In genomic region chr9:107667219-107667618, GRCm38 (mm10) we compare ENCODE assay signal across 7 mouse cellular contexts. TPM values are rescaled to one million over a fixed set of nuclear protein-coding genes. Genes with fewer than 3 reads are reported as not detected.
DNase-seq lines count a peak whose midpoint lies in the region; ATAC-seq and TF ChIP-seq lines count a peak whose summit lies in the region.

No protein-coding gene starts in this region.

- peak; percentile 89 for ATAC-seq in intestine, embryonic 14.5 days (replicated peaks; ENCODE audit: low FRiP score, low TSS enrichment, low read depth)
- peak; percentile 72 for ATAC-seq in liver, embryonic 14.5 days (ENCODE audit: insufficient read depth)

- no peaks in the 10 kb centered on the region for H3K9me3 ChIP-seq in intestine, embryonic 14.5 days (ENCODE audit: control insufficient read depth, low read length)
- H3K9me3 ChIP-seq in liver, embryonic 14.5 days (ENCODE audit: control insufficient read depth, low read length), result no peaks in the 10 kb centered on the region

- TF ChIP-seq CTCF in liver, embryonic 14.5 days (IDR thresholded peaks at IDR 0.05; ENCODE audit: low read depth), result no peak
- no peak for TF ChIP-seq CTCF in olfactory bulb, adult 2 months (IDR thresholded peaks at IDR 0.05; ENCODE audit: insufficient read depth, low read depth, low read length)

- peak overlapping the region; percentile 48 for H3K4me3 ChIP-seq in brown adipose tissue, adult 24 weeks (ENCODE audit: insufficient read depth, low read depth, low read length)
- peak overlapping the region; percentile 35 for H3K4me3 ChIP-seq in intestine, embryonic 14.5 days (ENCODE audit: low read depth, low read length)
- H3K4me3 ChIP-seq in liver, embryonic 14.5 days (ENCODE audit: insufficient read depth in 1 of 2, low read depth in 2 of 2, low read length in 2 of 2), result peak overlapping the region; percentile 36 to 37
- H3K4me3 ChIP-seq in olfactory bulb, adult 2 months (ENCODE audit: insufficient read depth, low read depth, low read length), result peak overlapping the region; percentile 36

- no peak for TF ChIP-seq EP300 in liver, embryonic 14.5 days (IDR thresholded peaks at IDR 0.05; ENCODE audit: low read depth)

- WGBS in intestine, embryonic 14.5 days, result 1% methylated on average over 20 of the region's 24 CpGs
- WGBS in liver, embryonic 14.5 days (ENCODE audit: insufficient replicate concordance), result 3% methylated on average over 24 of the region's 24 CpGs
- 2% methylated on average over 24 of the region's 24 CpGs for WGBS in olfactory bulb, adult 2 months

- H3K9ac ChIP-seq in intestine, embryonic 14.5 days (ENCODE audit: low read length), result peak overlapping the region; percentile 38
- no peak overlapping the region for H3K9ac ChIP-seq in liver, embryonic 14.5 days (replicated peaks)

- DNase-seq in Muller cell, postnatal 12 days (ENCODE audit: inconsistent ontology term), result peak; percentile 80
- peak; percentile 58 to 73 for DNase-seq in gastrocnemius, postnatal 36 days
- peak; percentile 84 for DNase-seq in intestine, embryonic 14.5 days (ENCODE audit: low spot score)
- DNase-seq in liver, embryonic 14.5 days (ENCODE audit: low read depth in 3 of 3, low spot score in 3 of 3), result no peak
- DNase-seq in spleen, postnatal 14 days (ENCODE audit: low spot score in 2 of 2), result no peak

- intact Hi-C loops in gastrocnemius, postnatal 36 days (cut with DNase I), result no loop called here

- peak overlapping the region; percentile 91 for H3K4me2 ChIP-seq in intestine, embryonic 14.5 days (ENCODE audit: low read length)
- peak overlapping the region; percentile 50 for H3K4me2 ChIP-seq in liver, embryonic 14.5 days (ENCODE audit: low read depth)

- TF ChIP-seq POLR2A in olfactory bulb, adult 2 months (IDR thresholded peaks at IDR 0.05; ENCODE audit: insufficient read depth, low read depth, low read length), result 0 out of 2 replicates have a peak, but pooled peaks have one; percentile 34

- no peaks in the 10 kb centered on the region for H3K36me3 ChIP-seq in intestine, embryonic 14.5 days (ENCODE audit: control insufficient read depth, insufficient read depth, low read length)
- H3K36me3 ChIP-seq in liver, embryonic 14.5 days (replicated peaks; ENCODE audit: control insufficient read depth, insufficient read depth, low read depth), result no peaks in the 10 kb centered on the region

- H3K27ac ChIP-seq in brown adipose tissue, adult 24 weeks (replicated peaks; ENCODE audit: low read depth, low read length), result no peak overlapping the region
- no peak overlapping the region for H3K27ac ChIP-seq in intestine, embryonic 14.5 days (ENCODE audit: low read depth)
- H3K27ac ChIP-seq in liver, embryonic 14.5 days, result no peak overlapping the region
- H3K27ac ChIP-seq in olfactory bulb, adult 2 months (ENCODE audit: insufficient read depth, low read depth, low read length), result no peak overlapping the region

- peaks cover 9% of the 10 kb centered on the region for H3K4me1 ChIP-seq in brown adipose tissue, adult 24 weeks (ENCODE audit: control insufficient read depth, insufficient read depth, insufficient read length, low read length)
- peaks cover 7% of the 10 kb centered on the region for H3K4me1 ChIP-seq in intestine, embryonic 14.5 days (replicated peaks; ENCODE audit: control insufficient read depth, insufficient read depth, low read length)
- H3K4me1 ChIP-seq in liver, embryonic 14.5 days (replicated peaks; ENCODE audit: control insufficient read depth in 2 of 2, insufficient read depth in 2 of 2, low read length in 1 of 2), result no peaks in the 10 kb centered on the region; a peak in 2 of 4 replicates
- H3K4me1 ChIP-seq in olfactory bulb, adult 2 months (ENCODE audit: control insufficient read depth, insufficient read depth, low read length), result peaks cover 12% of the 10 kb centered on the region; the same call in 1 of the 2 replicates

- H3K27me3 ChIP-seq in intestine, embryonic 14.5 days (replicated peaks; ENCODE audit: control insufficient read depth, insufficient read depth, low read length), result peaks cover 16% of the 10 kb centered on the region
- peaks cover 40% of the 10 kb centered on the region for H3K27me3 ChIP-seq in liver, embryonic 14.5 days (ENCODE audit: control insufficient read depth, insufficient read depth, low read length)

RNA-seq across cellular contexts. Expression of gene Slc38a3, which starts 2.1 kb away (rescaled TPM):
- polyA plus RNA-seq in brown adipose tissue, adult 24 weeks (2012; ENCODE audit: insufficient read depth, insufficient read length, missing spikeins), result 0.83 and 3.3 TPM in 2 replicates
- total RNA-seq in gastrocnemius, postnatal 36 days (2021), result 10 to 100 TPM; 60.6 to 81.6 TPM
- polyA plus RNA-seq in intestine, embryonic 14.5 days (2014; fragmentation: Nextera tagmentation; extraction: Ambion mirVana), result 2.2 and 9.3 TPM in 2 replicates
- polyA plus RNA-seq in liver, embryonic 14.5 days (2012; rRNA removed), result 23.5 and 25.0 TPM in 2 replicates
- polyA plus RNA-seq in liver, embryonic 14.5 days (2014; fragmentation: Nextera tagmentation; extraction: Ambion mirVana), result 15.7 and 19.7 TPM in 2 replicates
- polyA plus RNA-seq in olfactory bulb, adult 2 months (2012; ENCODE audit: insufficient read depth, insufficient read length, low replicate concordance, missing spikeins), result not detected in 2 replicates

RNA-seq across cellular contexts. Expression of gene Gnat1, which starts 12.3 kb away (rescaled TPM):
- not detected in 2 replicates for polyA plus RNA-seq in brown adipose tissue, adult 24 weeks (2012; ENCODE audit: insufficient read depth, insufficient read length, missing spikeins)
- total RNA-seq in gastrocnemius, postnatal 36 days (2021), result not detected
- polyA plus RNA-seq in intestine, embryonic 14.5 days (2014; fragmentation: Nextera tagmentation; extraction: Ambion mirVana), result 1.7 and 2.6 TPM in 2 replicates
- polyA plus RNA-seq in liver, embryonic 14.5 days (2012; rRNA removed), result not detected in 2 replicates
- 0.62 and 0.76 TPM in 2 replicates for polyA plus RNA-seq in liver, embryonic 14.5 days (2014; fragmentation: Nextera tagmentation; extraction: Ambion mirVana)
- polyA plus RNA-seq in olfactory bulb, adult 2 months (2012; ENCODE audit: insufficient read depth, insufficient read length, low replicate concordance, missing spikeins), result not detected in 2 replicates

RNA-seq across cellular contexts. Expression of gene Gnai2, which starts 32.1 kb away (rescaled TPM):
- polyA plus RNA-seq in brown adipose tissue, adult 24 weeks (2012; ENCODE audit: insufficient read depth, insufficient read length, missing spikeins), result 87.2 and 112 TPM in 2 replicates
- total RNA-seq in gastrocnemius, postnatal 36 days (2021), result 10 to 100 TPM; 65.2 to 70.5 TPM
- 336 and 349 TPM in 2 replicates for polyA plus RNA-seq in intestine, embryonic 14.5 days (2014; fragmentation: Nextera tagmentation; extraction: Ambion mirVana)
- polyA plus RNA-seq in liver, embryonic 14.5 days (2012; rRNA removed), result 94.3 and 124 TPM in 2 replicates
- 137 and 138 TPM in 2 replicates for polyA plus RNA-seq in liver, embryonic 14.5 days (2014; fragmentation: Nextera tagmentation; extraction: Ambion mirVana)
- 1,429 TPM in 1 of 2 replicates, not detected in the other for polyA plus RNA-seq in olfactory bulb, adult 2 months (2012; ENCODE audit: insufficient read depth, insufficient read length, low replicate concordance, missing spikeins)

RNA-seq across cellular contexts. Expression of gene Sema3f, which starts 43.1 kb away (rescaled TPM):
- polyA plus RNA-seq in brown adipose tissue, adult 24 weeks (2012; ENCODE audit: insufficient read depth, insufficient read length, missing spikeins), result 3.1 and 3.2 TPM in 2 replicates
- total RNA-seq in gastrocnemius, postnatal 36 days (2021), result 1 to 10 TPM; 4.9 to 6.1 TPM
- polyA plus RNA-seq in intestine, embryonic 14.5 days (2014; fragmentation: Nextera tagmentation; extraction: Ambion mirVana), result 16.2 and 16.3 TPM in 2 replicates
- polyA plus RNA-seq in liver, embryonic 14.5 days (2012; rRNA removed), result 3.1 and 3.5 TPM in 2 replicates
- 0.69 and 1.1 TPM in 2 replicates for polyA plus RNA-seq in liver, embryonic 14.5 days (2014; fragmentation: Nextera tagmentation; extraction: Ambion mirVana)
- not detected in 2 replicates for polyA plus RNA-seq in olfactory bulb, adult 2 months (2012; ENCODE audit: insufficient read depth, insufficient read length, low replicate concordance, missing spikeins)

RNA-seq across cellular contexts. Expression of gene Sema3b, which starts 58.2 kb away (rescaled TPM):
- polyA plus RNA-seq in brown adipose tissue, adult 24 weeks (2012; ENCODE audit: insufficient read depth, insufficient read length, missing spikeins), result 3.3 and 3.8 TPM in 2 replicates
- total RNA-seq in gastrocnemius, postnatal 36 days (2021), result 10 to 100 TPM; 13.1 to 17.5 TPM
- 16.5 and 18.3 TPM in 2 replicates for polyA plus RNA-seq in intestine, embryonic 14.5 days (2014; fragmentation: Nextera tagmentation; extraction: Ambion mirVana)
- 0.22 and 0.31 TPM in 2 replicates for polyA plus RNA-seq in liver, embryonic 14.5 days (2012; rRNA removed)
- 0.25 and 0.33 TPM in 2 replicates for polyA plus RNA-seq in liver, embryonic 14.5 days (2014; fragmentation: Nextera tagmentation; extraction: Ambion mirVana)
- polyA plus RNA-seq in olfactory bulb, adult 2 months (2012; ENCODE audit: insufficient read depth, insufficient read length, low replicate concordance, missing spikeins), result not detected in 2 replicates

Comparison
In these comparisons a context has a peak if more than half of its experiments do, and no peak if none do; other contexts are left out.
1. DNase-seq: peak in Muller cell, postnatal 12 days (single experiment), gastrocnemius, postnatal 36 days (2 of 2) and intestine, embryonic 14.5 days (single experiment); none in liver, embryonic 14.5 days (0 of 3) and spleen, postnatal 14 days (0 of 2).
2. Peak in every context shown above with its lines, with median percentiles within 50 percentile points of each other: H3K4me3 ChIP-seq.